8 mouse cellular contexts compared by ENCODE assay signal in genomic region chr5:114978888-114979249, GRCm38 (mm10). TPM values are rescaled to one million over a fixed set of nuclear protein-coding genes. Genes with fewer than 3 reads are reported as not detected.
DNase-seq lines count a peak whose midpoint lies in the region; ATAC-seq lines count a peak whose summit lies in the region.

No protein-coding gene starts in this region.

- no peaks in the 10 kb centered on the region for H3K9me3 ChIP-seq in kidney, embryonic 16.5 days (ENCODE audit: low read length)
- no peaks in the 10 kb centered on the region for H3K9me3 ChIP-seq in midbrain, embryonic 12.5 days

- peaks cover 27% of the 10 kb centered on the region for H3K4me1 ChIP-seq in kidney, embryonic 16.5 days (ENCODE audit: insufficient read depth, low read length)
- peaks cover 16% of the 10 kb centered on the region for H3K4me1 ChIP-seq in midbrain, embryonic 12.5 days

- 0 out of 2 replicates have a peak, but pooled peaks have one; percentile 1 for ATAC-seq in kidney, embryonic 16.5 days (ENCODE audit: low FRiP score, low TSS enrichment)
- ATAC-seq in midbrain, embryonic 12.5 days (ENCODE audit: low FRiP score, low read depth), result no peak
- ATAC-seq in activated CD4-positive, CD25-positive, alpha-beta regulatory T cell, adult 4 months, result no peak

- 7% methylated on average over 6 of the region's 6 CpGs for WGBS in kidney, embryonic 16.5 days
- WGBS in midbrain, embryonic 12.5 days, result 5% methylated on average over 6 of the region's 6 CpGs

- no peaks in the 10 kb centered on the region for H3K36me3 ChIP-seq in kidney, embryonic 16.5 days (ENCODE audit: insufficient read depth, low read length)
- no peaks in the 10 kb centered on the region for H3K36me3 ChIP-seq in midbrain, embryonic 12.5 days

- H3K4me2 ChIP-seq in kidney, embryonic 16.5 days (replicated peaks; ENCODE audit: low read depth, low read length), result peak overlapping the region; percentile 63
- H3K4me2 ChIP-seq in midbrain, embryonic 12.5 days (replicated peaks), result peak overlapping the region; percentile 74

- DNase-seq in left cerebral cortex, postnatal 14 days (ENCODE audit: low spot score in 2 of 2), result peak; percentile 31 to 40
- DNase-seq in left cerebral cortex, postnatal 4 days, result no peak
- DNase-seq in WW6 (ENCODE audit: low read depth, low spot score), result peak; percentile 70
- peak; percentile 26 for DNase-seq in fibroblast of lung, adult 2 months (ENCODE audit: low read depth)
- no peak for DNase-seq in gastrocnemius, postnatal 4 days (ENCODE audit: low spot score in 2 of 2)

- H3K4me3 ChIP-seq in kidney, embryonic 16.5 days (ENCODE audit: low read length), result peak overlapping the region; percentile 41
- peak overlapping the region; percentile 38; the same call in 1 of the 2 replicates for H3K4me3 ChIP-seq in midbrain, embryonic 12.5 days

- intact Hi-C loops in left cerebral cortex, postnatal 14 days (cut with DNase I), result loop anchor here (2.0 to 10.0 kb wide), 3 partner anchors 98 to 258 kb away; no protein-coding TSS in a partner anchor
- intact Hi-C loops in left cerebral cortex, postnatal 4 days (cut with DNase I), result loop anchor here (2.0 kb wide), 1 partner anchor 104 kb away; no protein-coding TSS in a partner anchor

- no peaks in the 10 kb centered on the region for H3K27me3 ChIP-seq in kidney, embryonic 16.5 days (ENCODE audit: insufficient read depth, low read length)
- no peaks in the 10 kb centered on the region for H3K27me3 ChIP-seq in midbrain, embryonic 12.5 days

- H3K27ac ChIP-seq in kidney, embryonic 16.5 days (ENCODE audit: low read length), result peak overlapping the region; percentile 25; the same call in 1 of the 2 replicates
- no peak overlapping the region for H3K27ac ChIP-seq in midbrain, embryonic 12.5 days (replicated peaks)

- peak overlapping the region; percentile 29; the same call in 1 of the 2 replicates for H3K9ac ChIP-seq in kidney, embryonic 16.5 days (replicated peaks; ENCODE audit: low read length)
- H3K9ac ChIP-seq in midbrain, embryonic 12.5 days (replicated peaks), result no peak overlapping the region

RNA-seq across cellular contexts. Expression of gene Hnf1a, which starts 8.0 kb away (rescaled TPM):
- not detected for total RNA-seq in left cerebral cortex, postnatal 14 days (2021)
- total RNA-seq in left cerebral cortex, postnatal 4 days (2021), result not detected
- 12.6 and 15.4 TPM in 2 replicates for polyA plus RNA-seq in kidney, embryonic 16.5 days (2015; fragmentation: Nextera tagmentation; extraction: Ambion mirVana)
- 0.05 and 0.07 TPM in 2 replicates for polyA plus RNA-seq in midbrain, embryonic 12.5 days (2016; fragmentation: Nextera tagmentation; extraction: Ambion mirVana)
- under 1 TPM in 1 of 2 experiments, not detected in 1; 0.13 TPM for polyA plus RNA-seq in activated CD4-positive, CD25-positive, alpha-beta regulatory T cell, adult 4 months (2017; shearing (Covaris generic))
- not detected for total RNA-seq in gastrocnemius, postnatal 4 days (2021)

RNA-seq across cellular contexts. Expression of gene Sppl3, which starts 32.1 kb away (rescaled TPM):
- total RNA-seq in left cerebral cortex, postnatal 14 days (2021), result 100 to 1,000 TPM; 104 to 106 TPM
- 100 to 1,000 TPM; 114 to 125 TPM for total RNA-seq in left cerebral cortex, postnatal 4 days (2021)
- polyA plus RNA-seq in kidney, embryonic 16.5 days (2015; fragmentation: Nextera tagmentation; extraction: Ambion mirVana), result 12.3 and 13.6 TPM in 2 replicates
- polyA plus RNA-seq in midbrain, embryonic 12.5 days (2016; fragmentation: Nextera tagmentation; extraction: Ambion mirVana), result 16.6 and 17.0 TPM in 2 replicates
- 10 to 100 TPM; 12.2 to 13.3 TPM for polyA plus RNA-seq in activated CD4-positive, CD25-positive, alpha-beta regulatory T cell, adult 4 months (2017; shearing (Covaris generic))
- 10 to 100 TPM; 61.2 to 64.0 TPM for total RNA-seq in gastrocnemius, postnatal 4 days (2021)

RNA-seq across cellular contexts. Expression of gene 2210016L21Rik, which starts 36.9 kb away (rescaled TPM):
- total RNA-seq in left cerebral cortex, postnatal 14 days (2021), result 100 to 1,000 TPM; 210 to 248 TPM
- 100 to 1,000 TPM; 141 to 152 TPM for total RNA-seq in left cerebral cortex, postnatal 4 days (2021)
- 55.7 and 63.3 TPM in 2 replicates for polyA plus RNA-seq in kidney, embryonic 16.5 days (2015; fragmentation: Nextera tagmentation; extraction: Ambion mirVana)
- polyA plus RNA-seq in midbrain, embryonic 12.5 days (2016; fragmentation: Nextera tagmentation; extraction: Ambion mirVana), result 62.9 and 63.1 TPM in 2 replicates
- polyA plus RNA-seq in activated CD4-positive, CD25-positive, alpha-beta regulatory T cell, adult 4 months (2017; shearing (Covaris generic)), result 10 to 100 TPM; 38.4 to 39.0 TPM
- total RNA-seq in gastrocnemius, postnatal 4 days (2021), result 10 to 100 TPM; 34.5 to 34.6 TPM

RNA-seq across cellular contexts. Expression of gene Oasl1, which starts 55.8 kb away (rescaled TPM):
- not detected for total RNA-seq in left cerebral cortex, postnatal 14 days (2021)
- total RNA-seq in left cerebral cortex, postnatal 4 days (2021), result not detected
- 1.5 and 2.1 TPM in 2 replicates for polyA plus RNA-seq in kidney, embryonic 16.5 days (2015; fragmentation: Nextera tagmentation; extraction: Ambion mirVana)
- polyA plus RNA-seq in midbrain, embryonic 12.5 days (2016; fragmentation: Nextera tagmentation; extraction: Ambion mirVana), result 0.19 TPM in 1 of 2 replicates, not detected in the other
- 1 to 10 TPM; 1.7 to 4.1 TPM for polyA plus RNA-seq in activated CD4-positive, CD25-positive, alpha-beta regulatory T cell, adult 4 months (2017; shearing (Covaris generic))
- total RNA-seq in gastrocnemius, postnatal 4 days (2021), result under 1 TPM; 0.52 to 0.71 TPM

Comparison
In these comparisons a context has a peak if more than half of its experiments do, and no peak if none do; other contexts are left out.
1. DNase-seq: peak in left cerebral cortex, postnatal 14 days (2 of 2), WW6 (single experiment) and fibroblast of lung, adult 2 months (single experiment); none in left cerebral cortex, postnatal 4 days (single experiment) and gastrocnemius, postnatal 4 days (0 of 2).